Mouse (Mus musculus) right cerebral cortex, postnatal 4 days (tissue): ENCODE data around the gene Hepacam2.
A peak's percentile ranks its signal among the peaks of the same experiment; 100 is the strongest.
"Not testable (repeated sequence)": the region's sequence is repeated elsewhere in the genome, so short reads cannot be mapped to it uniquely, and the experiment has no call there.

Experiments
- DNase-seq: peaks from one replicate; pipeline ENCODE4 v3.0.0-alpha.2; 2022

Gene Hepacam2

GRCm38 (mm10) chr6:3455944-3456536 lies 42.1 kb downstream of the Hepacam2 start:
- DNase-seq: peak; percentile 11

- DNase-seq: no peak
Measured at GRCm38 (mm10) chr6:3454421-3454820, 43.7 kb downstream of the Hepacam2 start.

DNA sequence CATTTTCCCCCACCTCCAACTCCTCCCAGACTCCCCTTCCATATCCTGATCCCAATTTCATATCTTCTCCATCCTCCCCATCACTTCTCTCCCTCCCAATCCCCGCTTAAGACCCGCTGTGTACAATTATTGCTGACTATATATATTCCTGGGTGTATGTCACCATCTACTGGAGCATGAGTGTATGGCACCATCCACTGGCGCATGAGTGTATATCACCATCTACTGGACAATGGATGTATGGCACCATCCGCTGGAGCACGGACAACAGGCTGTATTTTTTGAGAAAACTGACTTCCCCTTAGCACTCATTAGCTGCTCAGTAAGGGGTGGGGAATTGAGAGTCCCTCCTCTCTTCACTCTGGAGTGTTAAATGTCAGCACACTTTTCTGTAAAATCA lies 50.7 kb downstream of the Hepacam2 start:
- peak; percentile 53 for DNase-seq

DNA sequence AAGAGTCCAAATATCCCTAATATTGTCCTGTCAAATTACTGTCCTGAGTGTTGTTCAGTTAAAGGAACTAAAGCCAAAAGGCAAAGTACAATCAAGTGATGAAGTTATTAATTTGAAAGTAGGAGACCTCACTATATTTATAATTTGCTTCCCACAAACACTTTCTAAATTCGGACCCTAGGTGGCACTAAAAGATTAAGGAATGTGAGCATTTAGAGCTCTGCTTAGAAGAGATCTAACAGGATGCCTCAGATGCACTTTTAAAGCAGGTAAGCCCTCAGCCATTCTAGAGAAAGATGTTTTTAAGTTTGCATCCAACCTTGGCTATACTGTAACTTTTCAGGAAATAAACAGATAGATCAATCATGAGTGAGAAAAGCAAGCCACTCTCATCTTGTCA lies 54.2 kb downstream of the Hepacam2 start:
- DNase-seq: no peak

GRCm38 (mm10) chr6:3436087-3436486 lies 62.0 kb downstream of the Hepacam2 start:
- no peak for DNase-seq

DNA sequence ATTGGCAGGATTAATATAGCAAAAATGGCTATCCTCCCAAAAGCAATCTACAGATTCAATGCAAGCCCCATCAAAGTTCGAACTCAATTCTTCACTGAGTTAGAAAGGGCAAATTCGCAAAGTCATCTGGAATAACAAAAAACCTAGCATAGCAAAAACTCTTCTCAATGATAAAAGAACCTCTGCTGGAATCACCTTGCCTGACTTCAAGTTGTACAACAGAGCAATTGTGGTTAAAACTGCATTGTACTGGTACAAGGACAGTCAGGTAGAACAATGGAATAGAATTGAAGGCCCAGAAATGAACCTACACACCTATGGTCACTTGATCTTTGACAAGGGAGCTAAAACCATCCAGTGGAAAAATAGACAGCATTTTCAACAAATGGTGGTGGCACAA lies 67.1 kb downstream of the Hepacam2 start:
- DNase-seq: not testable (repeated sequence)

- DNase-seq: no peak
Measured at GRCm38 (mm10) chr6:3427047-3427446, 71.1 kb downstream of the Hepacam2 start.

DNA sequence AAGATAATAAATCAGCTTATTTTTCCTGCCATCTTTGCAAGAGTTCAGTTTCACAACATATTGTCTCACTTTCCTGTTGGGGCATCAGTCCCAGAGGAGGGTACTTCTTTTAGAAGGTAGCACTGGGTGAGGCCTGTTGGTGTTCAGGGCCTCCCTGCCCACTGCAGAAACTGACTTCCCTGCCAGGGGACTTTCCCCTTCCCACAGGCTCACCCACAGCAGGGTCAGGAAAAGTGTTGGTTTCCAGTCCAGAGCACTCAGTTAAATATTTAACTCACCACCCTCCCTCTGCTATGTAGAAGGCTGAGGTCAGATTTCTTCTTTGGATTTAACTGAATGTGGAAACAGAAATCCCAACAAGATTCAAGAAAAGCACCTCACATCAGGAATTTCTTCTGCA lies 72.8 kb downstream of the Hepacam2 start:
- DNase-seq: not testable (repeated sequence)

GRCm38 (mm10) chr6:3424613-3425277 lies 73.4 kb downstream of the Hepacam2 start:
- DNase-seq: not testable (repeated sequence)
